In genomic region chr11:34315383-34315782, GRCm38 (mm10) we compare ENCODE assay signal across 13 mouse cellular contexts. TPM values are rescaled to one million over a fixed set of nuclear protein-coding genes. Genes with fewer than 3 reads are reported as not detected.
A peak's percentile ranks its signal among the peaks of the same experiment; 100 is the strongest.
DNase-seq lines count a peak whose midpoint lies in the region; ATAC-seq and TF ChIP-seq lines count a peak whose summit lies in the region.
"Had no signal": no experiment of that assay in that cellular context is flagged by ENCODE, and none has a peak within 500 bp of the region (broad histone marks: within the 10 kb centered on the region; RNA-seq: fewer than 3 reads in every experiment).

No protein-coding gene starts in this region.

- H3K4me3 ChIP-seq in E14TG2a.4 (replicated peaks; ENCODE audit: low read length) (peak overlapping the region; percentile 61), ES-Bruce4 (ENCODE audit: low read depth, low read length) (no peak overlapping the region)
- peak overlapping the region; percentile 41 for H3K4me3 ChIP-seq in forebrain, embryonic 13.5 days
- no peak overlapping the region for H3K4me3 ChIP-seq in intestine, embryonic 15.5 days (replicated peaks)
- H3K4me3 ChIP-seq: erythroblast, embryonic 14.5 days had no signal

- H3K4me1 ChIP-seq in E14TG2a.4 (replicated peaks; ENCODE audit: low read depth, low read length) (peaks cover 68% of the 10 kb centered on the region), ES-Bruce4 (ENCODE audit: control insufficient read depth, insufficient read depth, low read length) (peaks cover 2% of the 10 kb centered on the region)
- peaks cover 25% of the 10 kb centered on the region for H3K4me1 ChIP-seq in forebrain, embryonic 13.5 days
- no peaks in the 10 kb centered on the region for H3K4me1 ChIP-seq in intestine, embryonic 15.5 days (replicated peaks)
- H3K4me1 ChIP-seq: heart, embryonic 15.5 days; stomach, embryonic 15.5 days had no signal

- H3K36me3 ChIP-seq in E14TG2a.4 (ENCODE audit: insufficient read depth, low read length), result no peaks in the 10 kb centered on the region
- no peaks in the 10 kb centered on the region for H3K36me3 ChIP-seq in ES-Bruce4 (ENCODE audit: control insufficient read depth, insufficient read depth, low read length, poor library complexity, severe bottlenecking)
- no peaks in the 10 kb centered on the region for H3K36me3 ChIP-seq in forebrain, embryonic 13.5 days (ENCODE audit: poor library complexity, severe bottlenecking)
- H3K36me3 ChIP-seq in intestine, embryonic 15.5 days, result no peaks in the 10 kb centered on the region
- H3K36me3 ChIP-seq: heart, embryonic 15.5 days; stomach, embryonic 15.5 days had no signal

- H3K4me2 ChIP-seq in forebrain, embryonic 13.5 days, result peak overlapping the region; percentile 60
- no peak overlapping the region for H3K4me2 ChIP-seq in intestine, embryonic 15.5 days (replicated peaks)

- DNase-seq in mesoderm, embryonic 11.5 days (ENCODE audit: low read depth, low spot score), result peak; percentile 49
- no peak for DNase-seq in frontal cortex, postnatal 25 days (ENCODE audit: low spot score in 2 of 2)
- no peak for DNase-seq in right cerebral cortex, adult 18-20 months
- DNase-seq in left cerebral cortex, postnatal 10 days (ENCODE audit: extremely low spot score in 1 of 2, low spot score in 2 of 2), result no peak
- DNase-seq: kidney, postnatal 25 days; lung, postnatal 10 days had no signal

- intact Hi-C loops in left cerebral cortex, postnatal 10 days (cut with DNase I), result loop anchor here (10.0 kb wide), 1 partner anchor 499 kb away; no protein-coding TSS in a partner anchor

- peak overlapping the region; percentile 52; the same call in 1 of the 2 replicates for H3K27ac ChIP-seq in ES-Bruce4 (ENCODE audit: insufficient read depth, low read length)
- no peak overlapping the region for H3K27ac ChIP-seq in forebrain, embryonic 13.5 days
- no peak overlapping the region for H3K27ac ChIP-seq in intestine, embryonic 15.5 days
- H3K27ac ChIP-seq: heart, embryonic 15.5 days; stomach, embryonic 15.5 days had no signal

- H3K9me3 ChIP-seq in E14TG2a.4 (ENCODE audit: low read length) (no peaks in the 10 kb centered on the region), ES-Bruce4 (replicated peaks; ENCODE audit: control insufficient read depth, insufficient read depth, low read length, poor library complexity, severe bottlenecking) (no peaks in the 10 kb centered on the region)
- H3K9me3 ChIP-seq in forebrain, embryonic 13.5 days (replicated peaks), result no peaks in the 10 kb centered on the region
- H3K9me3 ChIP-seq in intestine, embryonic 15.5 days, result no peaks in the 10 kb centered on the region
- H3K9me3 ChIP-seq: heart, embryonic 15.5 days; stomach, embryonic 15.5 days had no signal

- 5% methylated on average over 5 of the region's 5 CpGs for WGBS in forebrain, embryonic 13.5 days
- 46% methylated on average over 5 of the region's 5 CpGs for WGBS in intestine, embryonic 15.5 days

- no peaks in the 10 kb centered on the region for H3K27me3 ChIP-seq in E14TG2a.4 (ENCODE audit: insufficient read depth, low read length)
- H3K27me3 ChIP-seq in ES-Bruce4 (ENCODE audit: control insufficient read depth, insufficient read depth, low read length, poor library complexity, severe bottlenecking), result no peaks in the 10 kb centered on the region
- H3K27me3 ChIP-seq in forebrain, embryonic 13.5 days, result 0 out of 2 replicates have a peak, but pooled peaks cover 4% of the 10 kb centered on the region
- H3K27me3 ChIP-seq in intestine, embryonic 15.5 days (replicated peaks), result no peaks in the 10 kb centered on the region
- H3K27me3 ChIP-seq: stomach, embryonic 15.5 days had no signal

- H3K9ac ChIP-seq in ES-Bruce4 (ENCODE audit: low read depth, poor library complexity, severe bottlenecking), result no peak overlapping the region
- peak overlapping the region; percentile 43; the same call in 1 of the 2 replicates for H3K9ac ChIP-seq in forebrain, embryonic 13.5 days
- H3K9ac ChIP-seq in intestine, embryonic 15.5 days, result no peak overlapping the region
- H3K9ac ChIP-seq: heart, embryonic 15.5 days; stomach, embryonic 15.5 days had no signal

- no peak for ATAC-seq in forebrain, embryonic 13.5 days
- ATAC-seq in intestine, embryonic 15.5 days, result no peak

- TF ChIP-seq POLR2A in ES-Bruce4 (IDR thresholded peaks at IDR 0.05; ENCODE audit: insufficient read depth, low read length), result no peak

- no peak for TF ChIP-seq CTCF in E14TG2a.4 (conservative IDR thresholded peaks at IDR 0.05; ENCODE audit: low read length)
- TF ChIP-seq CTCF in ES-Bruce4 (IDR thresholded peaks at IDR 0.05; ENCODE audit: low read depth, low read length), result no peak

- TF ChIP-seq EP300 in ES-Bruce4 (IDR thresholded peaks at IDR 0.05; ENCODE audit: insufficient read depth, low read depth, low read length), result no peak

RNA-seq across cellular contexts. Expression of gene Fam196b, which starts 0.8 kb away (rescaled TPM):
- polyA plus RNA-seq in ES-Bruce4 (2011; ENCODE audit: insufficient read depth, insufficient read length, low read depth, missing spikeins), result not detected in 2 replicates
- 1.4 and 1.5 TPM in 2 replicates for polyA plus RNA-seq in forebrain, embryonic 13.5 days (2015; fragmentation: Nextera tagmentation; extraction: Ambion mirVana)
- 1 to 10 TPM; 1.9 TPM for total RNA-seq in left cerebral cortex, postnatal 10 days (2021)
- 0.21 TPM in 2 replicates for polyA plus RNA-seq in intestine, embryonic 15.5 days (2015; fragmentation: Nextera tagmentation; extraction: Ambion mirVana)
- polyA plus RNA-seq: erythroblast, embryonic 14.5 days had no signal

Comparison
In these comparisons a context has a peak if more than half of its experiments do, and no peak if none do; other contexts are left out.
1. H3K4me3 ChIP-seq: peak in E14TG2a.4 (single experiment) and forebrain, embryonic 13.5 days (single experiment); none in ES-Bruce4 (single experiment) and intestine, embryonic 15.5 days (single experiment).